Mouse (Mus musculus) heart, adult 2 months (tissue): ENCODE measurements around the gene Phf5a.

Experiments used
- CTCF ChIP-seq: fragments of 200-600 bp; IDR thresholded peaks from 2 replicates; pipeline ENCODE4 v1.8.1; 2022; ENCODE audit warnings: antibody characterized with exemption, mild to moderate bottlenecking, moderate library complexity
- POLR2A ChIP-seq: fragments of 200-500 bp; IDR thresholded peaks from 2 replicates; pipeline ENCODE4 v1.6.1; 2011; ENCODE audit warnings: mild to moderate bottlenecking, low read depth, low read length, control low read depth; ENCODE audit not compliant: insufficient read depth

- no peak for TF ChIP-seq CTCF
- no peak for TF ChIP-seq POLR2A
These were observed 46.9 kb downstream of the Phf5a start for GRCm38 (mm10) chr15:81824832-81825231.
